Mouse (Mus musculus): ENCODE measurements around the gene BC051142.

GRCm38 (mm10) chr17:34437606-34438005 is 39.0 kb downstream of the BC051142 start:
- TF ChIP-seq CTCF (IDR thresholded peaks at IDR 0.05; ENCODE audit: extremely low read depth, insufficient read depth, insufficient read length, insufficient replicate concordance) (no peak), POLR2A (IDR thresholded peaks at IDR 0.05; ENCODE audit: low read depth, low read length) (no peak)
